Mouse (Mus musculus) E14TG2a.4 (cell line): ENCODE results near the gene Alox12b.

Experiments used
- CTCF ChIP-seq: conservative IDR thresholded peaks from 2 replicates; pipeline ENCODE4 v1.5.1; 2014; ENCODE audit warnings: low read length
- NANOG ChIP-seq: IDR thresholded peaks from 2 replicates; pipeline ENCODE4 v1.6.1; 2014; ENCODE audit warnings: borderline replicate concordance, low read length, mixed read lengths
- POU5F1 ChIP-seq: IDR thresholded peaks from 2 replicates; pipeline ENCODE4 v1.6.1; 2014; ENCODE audit warnings: low read length, borderline replicate concordance

DNA sequence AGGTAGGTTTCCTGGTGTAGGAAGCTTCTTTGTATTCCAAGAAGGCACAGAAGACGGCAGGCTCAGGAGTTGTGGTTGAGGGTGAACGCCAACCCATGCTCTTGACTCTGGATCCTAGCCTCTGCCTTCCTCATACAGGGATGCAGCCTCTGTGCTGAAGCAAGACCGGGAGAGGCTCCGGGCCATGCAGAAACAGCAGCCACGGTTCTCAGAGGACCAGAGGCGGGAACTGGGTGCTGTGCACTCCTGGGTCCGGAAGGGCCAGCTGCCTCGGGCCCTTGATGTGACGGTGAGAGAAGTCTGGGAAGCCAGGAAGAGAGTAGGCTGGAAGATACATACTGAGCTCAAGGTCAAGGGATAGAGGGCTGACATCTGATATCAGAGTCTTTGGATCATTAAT is 48.6 kb upstream of the Alox12b start:
- TF ChIP-seq CTCF (no peak), NANOG (no peak), POU5F1 (no peak)
